Mouse (Mus musculus) embryo, embryonic 9.5 days (tissue): ENCODE data around the gene Olfr286.
A peak's percentile ranks its signal among the peaks of the same experiment; 100 is the strongest.

Experiments
- DNase-seq: peaks from one replicate; pipeline ENCODE4 v3.0.0-alpha.2; 2017; ENCODE audit errors: extremely low spot score

The Olfr286 gene

DNA sequence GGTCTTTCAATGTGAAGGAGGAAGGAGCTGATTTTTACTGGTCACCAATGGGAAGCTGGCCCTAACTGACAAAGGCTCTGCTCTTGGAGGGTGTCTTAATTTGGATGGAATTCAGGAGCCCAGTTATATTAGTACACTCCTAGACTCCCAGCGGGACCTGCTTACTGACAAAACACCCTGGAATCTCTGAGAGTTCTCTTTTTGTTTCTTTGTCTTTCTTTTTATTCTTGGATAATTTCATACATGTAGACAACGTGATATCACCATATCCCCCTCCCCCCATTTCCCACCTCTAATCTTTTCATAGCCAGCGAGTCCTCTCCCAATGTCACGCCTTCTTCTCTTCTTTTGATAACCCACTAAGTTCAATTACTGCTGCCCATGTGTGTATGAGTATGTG lies at the start of gene Olfr286:
TSS of gene Olfr286 (minus strand) at position 101 of the 400 bp plus-strand sequence.
- no peak for DNase-seq

DNA sequence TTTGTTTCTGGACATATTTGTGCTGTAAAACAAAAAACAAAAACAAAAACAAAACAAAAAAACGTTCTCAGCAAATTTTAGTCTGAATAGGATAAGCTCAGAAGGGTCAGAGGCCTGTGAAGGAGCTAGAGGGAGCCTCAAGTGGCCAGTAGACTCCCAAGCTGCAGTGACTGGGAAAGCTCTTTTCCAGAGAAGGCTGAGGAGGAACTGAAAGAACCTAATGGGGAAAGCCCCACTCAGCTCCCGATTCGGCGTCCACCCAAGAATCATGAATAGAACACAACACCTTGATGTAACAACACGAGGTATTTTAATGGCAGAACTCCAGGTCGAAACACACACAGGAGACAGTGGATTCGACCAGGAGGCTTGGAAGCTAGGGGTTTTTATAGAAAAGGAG lies 23.5 kb upstream of the Olfr286 start:
- no peak for DNase-seq

DNA sequence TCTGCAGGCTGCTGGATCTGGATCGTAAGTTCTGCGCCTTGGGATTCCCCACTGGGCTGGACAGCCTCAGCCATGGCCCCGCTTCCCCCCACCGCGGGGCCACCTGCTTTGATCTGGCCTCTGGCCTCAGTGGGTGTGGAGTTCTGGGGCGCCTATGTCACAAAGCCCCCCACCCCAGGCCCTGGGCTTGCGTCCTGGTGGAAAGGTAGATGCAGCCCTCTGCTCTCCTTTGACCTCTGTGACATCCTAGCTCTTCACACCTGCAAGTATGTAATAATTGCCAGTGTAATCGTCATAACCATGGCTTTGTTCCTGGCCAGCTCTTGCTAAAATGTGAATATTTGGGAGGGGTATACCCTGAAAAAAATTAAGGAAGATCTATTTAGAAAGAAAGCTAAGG lies 22.9 kb upstream of the Olfr286 start, which contains the start of gene H1fnt:
TSS of gene H1fnt (minus strand) at position 101 of the 400 bp plus-strand sequence.
- no peak for DNase-seq

DNA sequence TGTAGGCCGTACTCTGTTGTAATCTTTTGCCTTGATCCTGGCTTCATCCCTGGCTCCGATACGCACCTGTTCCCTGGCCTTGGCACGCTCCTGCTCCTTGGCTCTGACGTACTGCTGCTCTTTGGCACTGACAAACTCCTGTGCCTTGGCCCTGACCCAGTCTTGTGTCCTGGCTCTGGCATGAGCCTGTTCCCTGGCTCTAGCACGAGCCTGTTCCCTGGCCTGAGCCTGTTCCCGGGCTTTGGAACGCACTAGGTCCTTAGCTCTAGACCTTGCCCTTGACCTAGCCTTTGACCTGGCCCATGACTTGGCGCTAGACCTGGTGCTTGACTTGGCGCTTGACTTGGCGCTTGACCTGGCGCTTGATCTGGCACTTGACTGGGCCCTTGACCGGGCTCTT lies 22.0 kb upstream of the Olfr286 start:
- DNase-seq, result no peak

DNA sequence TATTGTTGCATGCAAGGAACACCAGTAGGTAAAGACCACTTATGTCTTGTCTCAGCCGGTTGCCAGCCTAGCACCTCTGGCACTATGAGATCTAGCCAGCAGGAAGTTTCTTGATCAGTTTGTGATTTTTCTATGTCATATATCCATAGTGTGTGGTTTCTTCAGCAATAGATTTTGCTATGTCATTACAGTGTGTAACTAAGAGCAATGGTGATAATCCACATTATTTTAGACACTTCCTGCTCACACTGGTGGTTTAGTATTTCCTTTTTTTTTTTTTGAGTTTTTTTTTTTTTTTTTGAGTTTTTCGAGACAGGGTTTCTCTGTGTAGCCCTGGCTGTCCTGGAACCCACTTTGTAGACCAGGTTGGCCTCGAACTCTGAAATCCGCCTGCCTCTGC lies 1.2 kb upstream of the Olfr286 start:
- DNase-seq, result no peak

DNA sequence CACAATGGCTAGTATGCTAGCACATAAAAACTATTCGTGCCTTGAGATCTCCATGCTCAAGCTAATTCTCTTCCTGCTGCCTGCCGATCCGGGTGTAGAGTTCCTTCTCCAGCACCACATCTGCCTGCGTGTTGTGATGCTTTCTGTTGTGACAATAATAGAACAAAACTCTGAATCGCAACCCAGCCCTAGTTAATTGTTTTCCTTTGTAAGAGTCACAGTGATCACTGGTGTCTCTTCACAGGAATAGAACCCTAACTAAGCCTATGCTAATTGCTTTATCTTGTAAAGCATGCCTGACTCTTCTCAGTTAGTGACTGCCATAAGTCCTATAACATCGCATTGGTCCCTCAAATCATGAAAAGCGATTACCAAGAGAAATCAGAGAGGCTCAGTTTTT lies 8.2 kb downstream of the Olfr286 start:
- no peak for DNase-seq

DNA sequence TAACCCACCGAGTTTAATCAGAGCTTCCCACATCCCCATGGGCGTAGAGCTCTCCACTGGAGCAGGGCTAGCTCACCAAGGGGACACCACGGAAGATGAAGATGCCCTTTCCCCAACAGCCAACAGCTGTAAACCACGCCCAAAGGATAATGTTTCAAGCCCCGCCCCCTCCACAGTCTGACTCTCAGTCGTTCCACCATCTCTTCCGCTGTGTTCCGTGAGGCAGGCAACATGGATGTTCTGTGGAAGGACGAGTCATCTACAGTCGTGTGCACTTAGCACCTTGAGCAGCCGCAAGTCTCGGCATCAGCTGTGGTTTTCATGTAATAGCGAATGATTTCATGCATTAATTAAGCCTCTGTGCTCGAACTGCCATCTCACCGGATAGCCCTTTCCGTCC lies 8.6 kb downstream of the Olfr286 start:
- peak; percentile 10 for DNase-seq

DNA sequence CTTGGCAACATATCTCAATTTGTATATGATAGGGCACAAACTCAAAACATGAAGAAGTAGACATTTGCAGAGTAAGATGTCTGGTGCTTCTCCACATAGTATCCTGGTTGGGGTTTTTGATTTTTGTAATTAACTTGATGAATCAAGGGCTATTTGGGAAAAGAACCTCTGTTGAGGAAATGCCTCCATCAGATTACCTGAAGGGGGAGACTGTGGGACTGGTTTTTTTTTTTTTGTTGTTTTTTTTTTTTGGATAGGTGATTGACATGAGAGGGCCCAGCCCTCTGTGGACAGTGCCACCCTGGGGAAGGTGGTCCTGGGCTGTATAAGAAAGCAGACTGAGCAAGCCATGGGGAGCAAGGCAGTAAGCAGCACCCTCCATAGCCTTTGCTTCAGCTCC lies 11.9 kb downstream of the Olfr286 start:
- no peak for DNase-seq

DNA sequence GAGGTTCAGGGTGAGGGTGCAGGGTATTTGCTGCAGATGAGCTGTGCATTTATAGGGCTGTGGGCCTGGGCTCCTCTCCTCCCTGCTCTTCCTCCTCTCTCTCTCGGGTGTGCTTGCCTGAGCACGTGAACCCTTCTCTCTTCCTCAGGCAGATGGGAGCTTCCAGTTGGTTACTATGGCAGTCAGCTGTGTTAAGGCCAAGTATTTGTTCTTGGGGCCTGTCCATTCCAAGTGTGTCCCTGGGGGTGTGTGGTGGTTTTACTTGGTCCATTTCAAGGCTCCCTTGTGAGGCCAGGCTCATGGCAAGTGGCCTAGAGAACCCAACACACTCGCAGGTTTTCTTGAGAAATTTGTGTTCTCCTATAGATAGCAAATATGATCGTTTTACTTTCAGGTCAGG lies 13.4 kb downstream of the Olfr286 start, which contains the start of the genes Gm44579 and Olfr287:
TSS of gene Gm44579 (minus strand) at position 101 of the 400 bp plus-strand sequence.
TSS of gene Olfr287 (minus strand) at position 180 of the 400 bp plus-strand sequence.
- no peak for DNase-seq

DNA sequence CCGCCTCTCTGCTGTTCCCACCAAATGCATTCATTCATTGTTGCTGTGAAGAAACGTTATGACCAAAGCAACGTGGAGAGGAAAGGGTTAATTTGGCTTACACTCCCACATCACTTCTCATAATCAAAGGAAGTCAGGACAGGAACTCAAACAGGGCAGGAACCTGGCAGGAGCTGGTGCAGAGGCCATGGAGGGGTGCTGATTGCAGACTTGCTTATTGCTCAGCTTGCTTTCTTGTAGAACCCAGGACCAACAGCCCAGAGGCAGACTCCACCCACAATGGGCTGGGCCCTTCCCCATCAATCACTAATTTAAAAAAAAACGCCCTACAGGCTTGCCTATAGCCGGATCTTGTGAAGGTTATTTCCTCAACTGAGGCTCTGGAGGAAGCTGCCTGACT lies 20.1 kb downstream of the Olfr286 start:
- no peak for DNase-seq

DNA sequence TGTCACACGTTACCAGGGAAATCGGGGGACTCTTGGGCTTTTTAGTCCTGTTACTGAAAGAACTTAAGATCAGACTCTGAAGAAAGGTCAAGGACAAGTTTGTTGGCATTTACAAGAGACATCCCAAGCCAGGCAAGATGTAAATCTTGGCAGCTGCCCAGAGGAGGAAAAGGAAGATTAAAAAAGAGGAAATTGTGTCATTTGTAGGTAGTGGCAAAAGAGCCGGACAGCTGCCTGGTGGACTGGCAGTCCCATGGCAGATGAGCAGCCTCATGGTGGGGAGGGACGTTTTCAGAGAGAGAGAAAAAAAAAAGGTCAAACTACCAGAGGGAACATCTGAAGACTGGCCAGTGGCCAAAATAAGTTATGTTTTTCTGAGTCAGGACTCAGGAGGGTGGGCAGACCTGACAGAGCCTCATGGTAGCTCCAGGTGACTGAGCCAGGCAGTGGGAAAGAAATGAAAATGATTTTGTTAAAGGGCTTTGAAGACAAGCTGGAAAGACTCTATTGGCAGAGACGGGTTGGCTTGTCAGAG lies 20.8 kb downstream of the Olfr286 start:
- DNase-seq, result no peak

DNA sequence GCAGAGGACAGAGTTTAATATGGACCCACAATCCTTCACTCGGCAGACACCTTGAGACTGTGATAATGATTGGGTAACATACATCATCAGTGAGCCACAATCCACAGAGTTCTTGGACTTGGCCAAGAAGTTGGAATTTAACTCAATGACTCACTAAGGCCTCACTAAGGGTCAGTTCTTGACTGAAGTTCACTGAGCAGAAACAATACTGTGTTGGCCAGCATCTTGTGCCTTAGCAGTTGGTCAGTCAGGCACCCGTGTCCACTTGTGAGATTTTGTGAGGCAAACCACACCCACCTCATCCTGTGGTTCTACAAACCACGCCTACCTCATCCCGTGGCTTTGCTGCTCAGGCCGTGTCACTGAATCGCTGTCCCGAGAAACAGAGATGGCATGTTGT lies 24.6 kb downstream of the Olfr286 start:
- DNase-seq, result no peak

DNA sequence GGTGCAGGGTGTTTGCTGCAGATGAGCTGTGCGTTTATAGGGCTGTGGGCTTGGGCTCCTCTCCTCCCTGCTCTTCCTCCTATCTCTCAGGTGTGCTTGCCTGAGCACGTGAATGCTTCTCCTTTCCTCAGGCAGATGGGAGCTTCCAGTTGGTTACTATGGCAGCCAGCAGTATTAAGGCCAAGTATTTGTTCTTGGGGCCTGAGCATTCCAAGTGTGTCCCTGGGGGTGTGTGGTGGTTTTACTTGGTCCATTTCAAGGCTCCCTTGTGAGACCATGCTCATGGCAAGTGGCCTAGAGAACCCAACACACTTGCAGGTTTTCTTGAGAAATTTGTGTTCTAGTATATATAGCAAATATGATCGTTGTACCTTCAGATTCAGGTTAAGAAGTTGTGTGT lies 38.8 kb downstream of the Olfr286 start, which contains the start of gene Olfr288:
TSS of gene Olfr288 (minus strand) at position 101 of the 400 bp plus-strand sequence.
- no peak for DNase-seq

DNA sequence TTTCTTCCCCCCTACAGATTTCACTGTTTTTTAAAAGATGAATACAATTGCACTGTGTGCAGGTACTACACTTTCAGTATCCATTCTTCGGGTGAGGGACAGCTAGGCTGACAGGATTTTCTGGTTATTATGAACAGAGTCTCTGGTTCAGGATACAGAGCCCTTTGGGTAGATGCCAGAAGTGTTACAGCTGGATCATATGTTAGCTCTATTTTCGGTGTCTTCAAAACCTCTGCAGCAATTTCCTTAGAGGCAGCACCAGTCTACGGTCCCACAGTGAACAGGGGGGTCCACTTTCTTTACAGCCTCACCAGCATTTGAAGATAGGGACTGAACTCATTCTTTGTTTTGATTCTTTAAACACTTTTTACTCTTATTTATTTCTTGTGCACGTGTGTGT lies 49.8 kb downstream of the Olfr286 start:
- no peak for DNase-seq

DNA sequence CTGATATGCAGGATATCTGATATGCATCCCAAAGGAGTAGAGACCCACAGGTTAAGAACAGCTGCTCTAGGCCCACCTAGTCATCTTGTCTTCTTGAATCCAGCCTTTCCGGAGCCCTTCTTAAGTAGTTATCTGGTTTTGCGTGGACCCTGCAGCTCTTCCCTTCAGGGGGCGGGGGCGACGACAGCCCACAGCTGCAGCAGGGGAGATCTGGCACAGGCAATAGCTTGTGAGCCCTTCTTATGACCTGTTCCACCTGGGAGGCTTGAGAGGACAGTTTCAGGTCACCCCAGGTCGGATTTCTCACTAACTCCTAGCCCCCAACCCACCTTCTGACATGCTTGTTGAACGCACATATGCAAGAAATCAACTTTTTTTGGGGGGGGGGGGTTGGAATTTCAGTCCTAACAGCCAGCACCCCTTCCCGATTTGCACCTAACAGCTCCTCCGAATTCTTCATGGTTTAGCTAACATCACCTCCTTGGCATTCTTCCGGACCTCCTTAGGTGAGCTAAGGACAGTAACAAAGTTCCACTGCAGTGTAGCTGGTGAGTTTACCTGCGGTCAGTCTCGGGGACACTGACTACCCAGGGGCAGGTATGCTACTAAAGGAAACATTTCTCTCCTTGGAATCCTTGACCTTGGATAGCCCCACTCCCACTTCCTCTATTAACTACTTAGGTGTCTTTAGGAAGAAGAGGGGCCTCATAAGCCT lies 52.2 kb downstream of the Olfr286 start:
- no peak for DNase-seq

DNA sequence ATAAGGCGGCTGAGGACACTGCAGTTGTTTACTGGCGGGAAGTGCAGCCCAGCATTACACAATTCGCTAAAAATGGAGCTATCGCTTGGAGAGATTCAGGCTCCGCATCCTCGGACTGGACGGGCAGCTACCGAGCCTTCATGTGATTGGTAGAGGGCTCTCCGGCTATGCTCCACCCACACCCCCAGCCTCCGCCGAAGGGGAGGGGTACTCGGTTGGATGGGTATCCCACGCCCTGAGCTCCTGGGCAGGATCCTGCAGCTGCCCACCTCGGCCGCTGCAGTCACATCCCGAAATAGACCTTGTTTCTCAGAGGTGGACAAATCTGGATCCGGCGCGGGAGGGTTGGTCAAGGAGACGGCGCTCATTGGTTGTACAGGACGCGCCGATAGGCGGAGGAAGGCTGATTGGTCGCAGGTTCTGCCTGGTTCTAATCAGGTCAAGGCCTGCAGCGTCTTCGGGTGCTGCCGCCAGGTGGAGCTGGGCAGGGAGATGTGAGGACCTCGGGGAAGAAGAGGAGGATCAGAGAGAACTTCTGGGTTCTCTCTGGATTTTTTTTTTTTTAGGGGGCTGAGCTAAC lies 53.0 kb downstream of the Olfr286 start:
- peak; percentile 94 for DNase-seq

DNA sequence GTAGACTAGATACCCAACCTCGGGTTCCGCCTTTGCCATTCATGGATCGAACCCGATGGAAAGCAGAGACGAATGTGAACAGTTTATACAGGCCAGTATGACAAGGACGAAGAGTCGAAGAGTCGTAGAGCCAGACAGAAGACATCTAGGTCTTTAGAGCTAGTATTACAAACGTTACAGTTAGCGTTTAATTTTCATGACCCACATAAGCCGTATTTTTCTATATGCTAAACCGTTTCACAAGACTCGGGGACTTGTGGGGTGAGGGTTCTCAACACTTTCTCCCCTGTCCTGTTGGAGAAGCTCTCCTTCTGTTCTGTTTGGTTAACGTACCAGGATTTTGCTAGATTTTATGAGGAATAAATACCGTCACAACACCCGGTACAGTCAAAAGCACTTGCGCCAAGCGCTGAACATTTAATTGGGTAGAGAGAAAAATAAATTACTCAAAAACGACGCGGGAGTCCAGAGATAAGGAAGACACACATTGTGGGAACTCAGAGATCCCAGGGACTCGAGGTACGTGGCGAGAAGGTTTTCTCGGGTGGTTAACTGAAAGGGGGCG lies 53.6 kb downstream of the Olfr286 start:
- DNase-seq, result no peak

DNA sequence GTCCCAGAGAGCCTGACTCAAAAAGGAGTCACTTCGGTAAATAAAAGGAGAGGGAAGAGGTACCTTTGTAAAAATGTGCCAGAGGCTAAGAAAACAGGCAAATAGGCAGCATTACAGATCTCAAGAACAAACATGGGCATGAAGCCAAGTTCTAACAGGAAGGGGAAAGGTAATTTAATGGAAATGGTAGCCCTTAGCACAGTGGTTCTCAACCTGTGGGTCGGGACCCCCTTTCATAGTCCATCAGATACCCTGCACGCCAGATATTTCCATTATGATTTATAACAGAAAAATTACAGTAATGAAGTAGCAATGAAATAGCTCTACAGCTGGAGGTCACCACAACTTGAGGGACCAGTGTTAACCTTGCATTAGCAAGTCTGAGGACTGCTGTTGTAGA lies 56.9 kb downstream of the Olfr286 start:
- DNase-seq, result no peak
